Mouse (Mus musculus): ENCODE data around the gene Pex1.
"Not testable (repeated sequence)": the region's sequence is repeated elsewhere in the genome, so short reads cannot be mapped to it uniquely, and the experiment has no call there.

Pex1 gene

GRCm38 (mm10) chr5:3644621-3645020, 48.8 kb downstream of the Pex1 start:
- DNase-seq (ENCODE audit: low read depth): no peak

- no peak for DNase-seq (ENCODE audit: low read depth)
These were observed 49.5 kb downstream of the Pex1 start for GRCm38 (mm10) chr5:3645326-3645725.

GRCm38 (mm10) chr5:3646539-3646938, 50.7 kb downstream of the Pex1 start:
- no peak for DNase-seq (ENCODE audit: low read depth)

- DNase-seq (ENCODE audit: low read depth): peak; percentile 58
These were observed 51.3 kb downstream of the Pex1 start for GRCm38 (mm10) chr5:3646991-3647707.

GRCm38 (mm10) chr5:3647708-3648121, 51.8 kb downstream of the Pex1 start:
- DNase-seq (ENCODE audit: low read depth): peak; percentile 80

- DNase-seq (ENCODE audit: low read depth): no peak
These were observed 52.5 kb downstream of the Pex1 start for GRCm38 (mm10) chr5:3648206-3648848.

GRCm38 (mm10) chr5:3648849-3649210, 53.0 kb downstream of the Pex1 start:
- no peak for DNase-seq (ENCODE audit: low read depth)

GRCm38 (mm10) chr5:3650881-3651280, 55.0 kb downstream of the Pex1 start, which contains the start of gene Tmbim7:
TSS of gene Tmbim7 (plus strand) at chr5:3651181.
- no peak for DNase-seq (ENCODE audit: low read depth)

GRCm38 (mm10) chr5:3651621-3652020, 55.8 kb downstream of the Pex1 start:
- no peak for DNase-seq (ENCODE audit: low read depth)

GRCm38 (mm10) chr5:3652903-3653575, 57.2 kb downstream of the Pex1 start:
- not testable (repeated sequence) for DNase-seq (ENCODE audit: low read depth)

GRCm38 (mm10) chr5:3653801-3654200, 57.9 kb downstream of the Pex1 start:
- DNase-seq (ENCODE audit: low read depth): no peak

GRCm38 (mm10) chr5:3657085-3657484, 61.2 kb downstream of the Pex1 start, which contains the start of gene Gatad1:
TSS of gene Gatad1 (minus strand) at chr5:3657185.
- no peak for DNase-seq (ENCODE audit: low read depth)

- DNase-seq (ENCODE audit: low read depth): no peak
These were observed 69.4 kb downstream of the Pex1 start for GRCm38 (mm10) chr5:3665225-3665624.

GRCm38 (mm10) chr5:3666585-3666984, 70.7 kb downstream of the Pex1 start:
- DNase-seq (ENCODE audit: low read depth): no peak

- no peak for DNase-seq (ENCODE audit: low read depth)
These were observed 74.2 kb downstream of the Pex1 start for GRCm38 (mm10) chr5:3669938-3670554.

All from c-Kit-positive CD71-positive TER-119-negative erythroid progenitor cells, embryonic 14.5 days (primary cell).